Mouse (Mus musculus) hindbrain, postnatal 0 days (tissue): ENCODE measurements around the gene Hao1. TPM values are rescaled to one million over a fixed set of nuclear protein-coding genes. Genes with fewer than 3 reads are reported as not detected.

Experiments used
- ATAC-seq: fragments of 200-750 bp; cut with Nextera tagmentation; 2 replicates; pipeline ENCODE4 v1.8.0; 2017; ENCODE audit warnings: mild to moderate bottlenecking, moderate TSS enrichment, moderate library complexity
- DNase-seq: peaks from one replicate; pipeline ENCODE4 v3.0.0-alpha.2; 2015; ENCODE audit warnings: low spot score
- H3K27ac ChIP-seq: fragments of 300-500 bp; sonication (generic); 2 replicates; pipeline ENCODE4 v1.5.1; 2014; ENCODE audit warnings: mild to moderate bottlenecking
- H3K27me3 ChIP-seq: fragments of 300-500 bp; sonication (generic); 2 replicates; pipeline ENCODE4 v1.6.1; 2014; ENCODE audit warnings: low read length, mixed read lengths; ENCODE audit not compliant: insufficient read depth
- H3K36me3 ChIP-seq: fragments of 300-500 bp; sonication (generic); 2 replicates; pipeline ENCODE4 v1.6.1; 2014; ENCODE audit warnings: low read length, mixed read lengths; ENCODE audit not compliant: insufficient read depth
- H3K4me1 ChIP-seq: fragments of 300-500 bp; sonication (generic); 2 replicates; pipeline ENCODE4 v1.6.1; 2014; ENCODE audit warnings: antibody characterized with exemption, low read length, mixed read lengths; ENCODE audit not compliant: insufficient read depth
- H3K4me2 ChIP-seq: fragments of 300-500 bp; sonication (generic); 2 replicates; pipeline ENCODE4 v1.6.1; 2014; ENCODE audit warnings: low read depth, mild to moderate bottlenecking, low read length, moderate library complexity, mixed read lengths
- H3K4me3 ChIP-seq: fragments of 300-500 bp; sonication (generic); 2 replicates; pipeline ENCODE4 v1.5.1; 2014; ENCODE audit warnings: low read length
- H3K9ac ChIP-seq: fragments of 300-500 bp; sonication (generic); replicated peaks from 2 replicates; pipeline ENCODE4 v1.6.1; 2014; ENCODE audit warnings: mild to moderate bottlenecking, low read length, moderate library complexity, mixed read lengths
- H3K9me3 ChIP-seq: fragments of 300-500 bp; sonication (generic); 2 replicates; pipeline ENCODE4 v1.6.1; 2016; ENCODE audit warnings: low read length, mixed read lengths
- CTCF ChIP-seq: IDR thresholded peaks from 2 replicates; pipeline ENCODE4 v1.5.1; 2016; ENCODE audit warnings: antibody characterized with exemption, control low read depth, low read depth
- WGBS: fragments of 180-500 bp; shearing (Covaris S2); extraction: QIAGEN DNeasy Blood & Tissue Kit; methylation state at CpG from one replicate; pipeline ENCODE4 v1.1.7; 2014; 5-methylcytosine and 5-hydroxymethylcytosine counted together
- polyA plus RNA-seq: library from polyadenylated mRNA; unstranded; fragments of >200 nt; fragmentation: Nextera tagmentation; extraction: Ambion mirVana; gene quantifications from 2 replicates; pipeline ENCODE4 v1.2.1, GENCODE M21; 2015
- total RNA-seq: library from RNA; depleted of rRNA; stranded (reverse); fragments of >200 nt; gene quantifications from 2 replicates; pipeline ENCODE4 v1.2.3, GENCODE M21; 2014; rRNA removed

The Hao1 gene
- total RNA-seq (0.25 TPM in 1 of 2 replicates, not detected in the other), polyA plus RNA-seq (0.09 and 0.30 TPM in 2 replicates)

DNA sequence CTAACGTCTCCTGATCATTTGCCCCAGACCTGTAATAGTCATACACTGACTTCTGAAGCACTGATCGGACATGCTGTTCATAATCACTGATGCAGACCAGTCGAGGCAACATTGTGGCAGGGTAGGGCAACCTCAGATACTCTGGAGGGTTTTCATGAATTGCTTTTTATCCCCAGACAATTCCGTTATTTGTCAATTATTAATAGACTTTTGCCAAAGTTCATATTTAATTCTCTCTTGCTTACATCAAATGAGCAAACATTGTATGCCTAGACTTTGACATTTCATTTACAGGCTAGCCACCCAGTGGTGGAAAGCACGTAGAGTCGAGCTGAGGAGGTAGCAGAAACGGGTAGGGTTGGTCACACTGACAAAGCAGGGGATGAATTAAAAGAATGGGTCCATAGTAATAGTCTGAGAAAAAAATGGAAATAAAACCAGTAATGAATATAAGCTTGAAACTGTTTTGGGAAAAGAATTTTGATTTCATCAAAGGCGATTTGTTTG, at the start of gene Hao1:
Gene Hao1 (minus strand): TSS at position 148 of the 507 bp plus-strand sequence.
- TF ChIP-seq CTCF, result no peak
- Histone ChIP-seq H3K4me1 (no peaks in the 10 kb centered on the region), H3K27me3 (no peaks in the 10 kb centered on the region), H3K9ac (no peak within 1 kb of the TSS), H3K36me3 (no peaks in the 10 kb centered on the region), H3K9me3 (no peaks in the 10 kb centered on the region), H3K4me3 (no peak within 1 kb of the TSS), H3K27ac (no peak within 1 kb of the TSS), H3K4me2 (no peak within 1 kb of the TSS)
- no peak for DNase-seq
- WGBS, result 85% methylated on average over 8 of the region's 8 CpGs
- no peak for ATAC-seq

DNA sequence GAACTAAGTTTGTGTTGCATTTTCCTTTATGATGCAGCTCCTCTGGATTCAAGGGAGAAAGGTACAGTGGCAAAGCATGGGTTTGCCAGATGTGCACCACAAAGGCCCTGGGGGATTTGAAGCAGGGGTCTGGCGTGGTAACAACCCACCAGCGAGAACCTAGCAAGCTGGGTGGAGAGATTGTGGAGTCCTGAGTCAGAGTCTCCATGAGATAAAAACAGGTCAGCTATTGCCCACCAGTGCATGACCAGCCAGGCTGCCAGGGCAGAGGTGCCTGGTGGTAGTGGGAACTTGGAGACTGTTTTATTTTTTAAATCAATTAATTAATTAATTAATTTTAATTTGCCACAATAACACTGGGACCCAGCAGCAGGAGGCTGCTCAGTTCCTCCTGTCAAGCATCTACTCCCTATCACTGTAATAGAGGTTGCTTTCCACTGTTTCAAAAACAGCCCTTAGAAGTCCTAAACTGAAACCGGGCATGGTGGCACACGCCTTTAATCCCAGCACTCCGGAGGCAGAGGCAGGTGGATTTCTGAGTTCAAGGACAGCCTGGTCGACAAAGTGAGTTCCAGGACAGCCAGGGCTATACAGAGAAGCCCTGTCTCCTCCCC, 37.0 kb upstream of the Hao1 start:
- no peaks in the 10 kb centered on the region for H3K9me3 ChIP-seq
- no peak overlapping the region for H3K4me2 ChIP-seq
- no peaks in the 10 kb centered on the region for H3K4me1 ChIP-seq
- no peak overlapping the region for H3K27ac ChIP-seq
- no peak overlapping the region for H3K4me3 ChIP-seq
- WGBS, result 93% methylated on average over 6 of the region's 6 CpGs
- ATAC-seq (peak; percentile 12; the same call in 1 of the 2 replicates), DNase-seq (no peak)
- TF ChIP-seq CTCF, result no peak
- H3K27me3 ChIP-seq, result no peaks in the 10 kb centered on the region
- no peaks in the 10 kb centered on the region for H3K36me3 ChIP-seq
- H3K9ac ChIP-seq, result no peak overlapping the region

DNA sequence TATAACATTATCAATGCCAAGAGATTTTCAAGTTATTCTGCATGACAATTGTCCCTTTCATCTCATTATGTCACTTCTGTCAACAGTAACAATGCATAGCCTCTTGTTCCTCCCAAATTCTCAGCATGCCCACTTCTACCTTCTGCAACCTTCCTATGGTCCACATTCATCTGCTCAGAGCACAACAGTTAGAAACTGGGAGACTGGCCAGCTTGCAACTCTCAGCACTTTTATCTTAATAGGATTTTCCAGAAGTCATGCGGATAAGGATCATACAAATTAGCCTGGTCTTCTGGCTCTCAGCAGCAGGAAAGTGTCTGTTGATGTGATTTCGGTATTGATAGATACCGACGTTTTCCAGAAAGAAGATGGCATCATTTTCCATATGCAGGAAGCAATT, 31.1 kb upstream of the Hao1 start:
- TF ChIP-seq CTCF, result no peak
- ATAC-seq (no peak), DNase-seq (peak; percentile 39)
- no peaks in the 10 kb centered on the region for H3K9me3 ChIP-seq
- H3K36me3 ChIP-seq, result no peaks in the 10 kb centered on the region
- no peak overlapping the region for H3K27ac ChIP-seq
- no peak overlapping the region for H3K9ac ChIP-seq
- no peaks in the 10 kb centered on the region for H3K4me1 ChIP-seq
- no peak overlapping the region for H3K4me3 ChIP-seq
- H3K4me2 ChIP-seq, result no peak overlapping the region
- no peaks in the 10 kb centered on the region for H3K27me3 ChIP-seq
- WGBS, result 39% methylated on average over 4 of the region's 4 CpGs

DNA sequence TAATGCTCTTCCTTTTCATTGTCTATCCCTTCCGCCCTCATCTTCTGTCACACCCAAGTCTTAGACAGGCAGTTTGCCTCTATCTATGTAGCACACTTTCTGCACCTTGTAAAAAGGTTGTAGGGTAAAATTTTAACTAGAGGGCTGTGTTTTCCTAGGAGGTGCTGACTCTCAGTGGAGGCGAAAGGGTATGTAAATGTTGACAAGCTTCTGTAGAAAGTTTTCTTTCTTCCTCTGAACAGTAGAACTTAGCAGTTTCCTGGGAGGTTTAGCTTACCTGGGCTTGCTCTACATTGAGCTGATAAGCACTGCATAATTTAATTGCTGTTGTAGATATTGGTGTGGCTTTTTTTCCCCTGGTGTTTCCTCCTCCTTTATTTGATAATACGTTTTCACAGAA, 5.3 kb upstream of the Hao1 start:
- Histone ChIP-seq H3K27me3 (no peaks in the 10 kb centered on the region), H3K9me3 (no peaks in the 10 kb centered on the region), H3K4me1 (no peaks in the 10 kb centered on the region), H3K4me2 (no peak overlapping the region), H3K27ac (no peak overlapping the region), H3K36me3 (no peaks in the 10 kb centered on the region), H3K4me3 (no peak overlapping the region), H3K9ac (no peak overlapping the region)
- WGBS, result 87% methylated on average over 3 of the region's 3 CpGs
- DNase-seq (no peak), ATAC-seq (no peak)
- TF ChIP-seq CTCF, result no peak

DNA sequence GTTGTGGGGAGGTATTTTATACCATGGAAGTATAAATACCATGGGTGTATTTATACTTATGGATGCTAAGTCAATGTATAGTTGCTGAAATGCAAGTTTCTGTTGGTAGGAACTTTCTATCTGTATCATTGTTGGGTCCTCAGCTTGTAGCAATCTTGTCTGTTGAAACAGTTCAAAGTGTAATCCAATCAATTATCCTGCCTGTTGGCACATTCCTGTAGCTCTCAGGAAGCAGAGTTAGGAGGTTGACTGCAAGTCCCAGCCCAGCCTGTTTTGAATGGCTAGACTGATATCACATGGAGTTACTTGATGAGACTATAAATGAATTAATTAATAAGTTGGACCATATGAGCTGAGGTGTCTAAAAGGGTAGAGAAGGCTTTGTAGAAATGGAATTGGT, 1.8 kb downstream of the Hao1 start:
- Histone ChIP-seq H3K27me3 (no peaks in the 10 kb centered on the region), H3K4me1 (no peaks in the 10 kb centered on the region), H3K9me3 (no peaks in the 10 kb centered on the region), H3K9ac (no peak overlapping the region), H3K4me2 (no peak overlapping the region), H3K27ac (no peak overlapping the region), H3K36me3 (no peaks in the 10 kb centered on the region), H3K4me3 (no peak overlapping the region)
- ATAC-seq (no peak), DNase-seq (no peak)
- TF ChIP-seq CTCF, result no peak

DNA sequence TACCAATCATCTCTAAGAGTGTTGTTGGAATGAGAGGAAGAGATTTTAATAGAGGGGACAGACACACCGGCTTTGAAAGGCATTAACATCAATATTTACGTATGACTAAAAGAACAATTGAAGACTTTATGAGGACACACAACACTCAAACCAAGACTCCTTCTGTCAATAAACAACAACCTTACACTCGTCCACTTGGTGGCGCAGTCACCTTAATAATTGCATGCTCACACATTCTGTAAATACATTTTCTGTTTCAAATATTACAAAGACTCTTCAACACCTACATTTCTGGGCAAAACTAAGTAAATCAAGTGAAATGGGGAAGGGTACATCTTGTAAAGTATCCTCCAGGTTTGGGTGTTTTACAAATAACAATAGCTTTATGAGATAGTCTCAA, 4.4 kb downstream of the Hao1 start:
- Histone ChIP-seq H3K4me1 (no peaks in the 10 kb centered on the region), H3K27me3 (no peaks in the 10 kb centered on the region), H3K9me3 (no peaks in the 10 kb centered on the region), H3K9ac (no peak overlapping the region), H3K36me3 (no peaks in the 10 kb centered on the region), H3K4me2 (no peak overlapping the region), H3K4me3 (no peak overlapping the region), H3K27ac (no peak overlapping the region)
- peak; percentile 82 for TF ChIP-seq CTCF
- 17% methylated on average over 4 of the region's 4 CpGs for whole genome bisulfite sequencing
- peak; percentile 85 for DNase-seq
- no peak for ATAC-seq

DNA sequence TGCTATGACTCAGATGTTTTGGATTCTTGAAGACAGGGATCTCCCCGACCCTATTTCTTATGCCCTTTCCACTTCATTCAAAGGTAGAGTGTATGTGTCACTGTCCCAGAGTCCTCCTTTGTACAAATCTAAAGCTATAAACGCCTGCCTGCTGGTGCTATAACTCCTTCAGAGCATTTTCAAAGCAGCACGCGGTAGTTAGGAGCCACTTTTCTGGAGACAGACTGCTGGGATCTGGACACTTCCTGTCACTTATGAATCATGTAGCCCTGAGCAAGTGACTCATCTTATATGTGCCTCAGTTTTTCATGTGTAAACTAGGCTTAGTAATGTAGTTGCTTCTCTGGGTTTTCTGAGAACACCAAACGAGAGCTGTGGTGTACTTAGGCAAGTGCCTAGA, 9.1 kb downstream of the Hao1 start:
- TF ChIP-seq CTCF, result no peak
- Histone ChIP-seq H3K4me3 (no peak overlapping the region), H3K36me3 (no peaks in the 10 kb centered on the region), H3K9me3 (no peaks in the 10 kb centered on the region), H3K27me3 (no peaks in the 10 kb centered on the region), H3K4me2 (no peak overlapping the region), H3K27ac (no peak overlapping the region), H3K4me1 (no peaks in the 10 kb centered on the region), H3K9ac (no peak overlapping the region)
- WGBS, result 76% methylated on average over 5 of the region's 5 CpGs
- no peak for ATAC-seq
- DNase-seq, result no peak
